Mouse (Mus musculus): Measurements from ENCODE around the gene Tenm4.

DNA sequence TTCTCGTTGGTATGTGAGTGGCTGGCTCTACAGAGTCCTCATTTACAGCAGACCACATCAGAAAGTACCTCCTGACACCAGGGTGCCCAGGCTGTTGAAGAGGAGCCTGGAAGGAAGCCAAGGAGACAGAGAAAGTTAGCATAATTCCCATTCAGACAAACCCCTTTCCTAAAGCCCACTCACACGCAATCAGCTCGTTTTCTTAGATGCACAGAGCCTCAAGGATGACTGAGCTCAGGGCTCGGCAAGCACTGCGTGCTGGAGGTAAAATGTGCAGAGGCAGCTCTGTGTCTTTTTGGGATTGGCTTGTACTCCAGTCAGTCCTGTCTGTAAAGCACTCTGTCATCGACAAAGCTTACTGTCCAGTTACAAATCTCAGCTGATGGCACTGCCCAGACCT, 480.0 kb downstream of the Tenm4 start:
- no peak for TF ChIP-seq ZNF384 (IDR thresholded peaks at IDR 0.05; ENCODE audit: low read depth, low read length)
- no peak for TF ChIP-seq ZKSCAN1 (IDR thresholded peaks at IDR 0.05; ENCODE audit: borderline replicate concordance, low read depth, low read length)
- TF ChIP-seq POLR2A (IDR thresholded peaks at IDR 0.05; ENCODE audit: low read depth, low read length): no peak
- no peak for TF ChIP-seq EP300 (IDR thresholded peaks at IDR 0.05; ENCODE audit: low read length)
- TF ChIP-seq UBTF (IDR thresholded peaks at IDR 0.05; ENCODE audit: low read depth, low read length): no peak
- TF ChIP-seq MAZ (IDR thresholded peaks at IDR 0.05; ENCODE audit: low read depth, low read length): no peak
- no peak for TF ChIP-seq MAFK (IDR thresholded peaks at IDR 0.05; ENCODE audit: insufficient replicate concordance, low read length)
- no peak for TF ChIP-seq GABPA (IDR thresholded peaks at IDR 0.05; ENCODE audit: insufficient replicate concordance, low read depth, low read length)

Measured in CH12.LX (cell line).